Mouse (Mus musculus): ENCODE data around the gene Tada3. TPM values are rescaled to one million over a fixed set of nuclear protein-coding genes. Genes with fewer than 3 reads are reported as not detected.

Gene Tada3
- polyA plus RNA-seq, 1 experiment, result 158 TPM

DNA sequence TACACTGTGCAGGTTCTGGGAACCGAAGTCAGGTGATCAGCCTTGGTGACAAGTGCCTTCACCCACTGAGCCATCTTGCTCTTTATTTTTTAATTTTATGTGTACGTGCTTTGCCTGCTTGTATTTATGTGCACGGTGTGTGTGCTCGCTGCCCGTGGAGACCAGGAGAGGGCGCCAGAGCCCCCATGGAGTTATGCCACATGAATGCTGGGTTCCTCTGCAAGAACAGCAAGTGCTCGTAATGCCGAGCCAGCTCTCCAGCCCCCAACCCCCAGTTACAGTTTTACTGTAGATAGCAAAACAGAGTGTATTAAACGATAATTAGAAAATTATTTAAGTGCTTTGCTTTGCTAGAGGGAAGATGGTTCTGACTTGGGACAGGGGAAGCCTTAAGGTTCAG lies 29.0 kb upstream of the Tada3 start:
- no peak overlapping the region for H3K4me3 ChIP-seq (replicated peaks)
- H3K9me3 ChIP-seq, result no peaks in the 10 kb centered on the region
- H3K4me1 ChIP-seq, result peaks cover 7% of the 10 kb centered on the region; the same call in 1 of the 2 replicates
- TF ChIP-seq GATA1 (IDR thresholded peaks at IDR 0.05; ENCODE audit: borderline replicate concordance, low read length) (no peak), FLI1 (IDR thresholded peaks at IDR 0.05; ENCODE audit: low read length) (no peak)
- H3K36me3 ChIP-seq (replicated peaks; ENCODE audit: low read length), result peaks cover 100% of the 10 kb centered on the region
- H3K27me3 ChIP-seq (replicated peaks), result no peaks in the 10 kb centered on the region

DNA sequence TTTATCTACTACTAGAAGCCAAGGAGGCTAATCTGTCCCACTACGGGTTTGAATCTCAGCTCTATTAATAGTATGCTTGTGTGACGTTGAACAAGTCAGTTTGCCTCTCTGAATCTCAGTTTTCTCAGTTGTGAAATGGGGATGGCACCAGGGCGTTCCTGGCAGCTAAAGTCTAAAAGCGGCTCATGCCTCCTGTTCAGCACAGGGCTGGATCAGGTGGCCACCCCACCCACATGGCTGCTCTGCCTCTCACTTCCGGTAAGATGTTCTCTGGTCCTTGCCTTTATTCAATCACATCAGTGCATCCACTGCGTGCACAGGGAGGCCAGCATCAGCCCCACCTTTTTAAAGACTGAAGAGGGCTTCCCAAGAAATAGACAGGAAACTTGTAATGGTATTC lies 27.8 kb upstream of the Tada3 start:
- Histone ChIP-seq H3K36me3 (replicated peaks; ENCODE audit: low read length) (peaks cover 100% of the 10 kb centered on the region), H3K4me1 (peaks cover 17% of the 10 kb centered on the region), H3K9me3 (no peaks in the 10 kb centered on the region), H3K4me3 (replicated peaks) (no peak overlapping the region), H3K27me3 (replicated peaks) (no peaks in the 10 kb centered on the region)
- TF ChIP-seq GATA1 (IDR thresholded peaks at IDR 0.05; ENCODE audit: borderline replicate concordance, low read length) (no peak), FLI1 (IDR thresholded peaks at IDR 0.05; ENCODE audit: low read length) (no peak)

DNA sequence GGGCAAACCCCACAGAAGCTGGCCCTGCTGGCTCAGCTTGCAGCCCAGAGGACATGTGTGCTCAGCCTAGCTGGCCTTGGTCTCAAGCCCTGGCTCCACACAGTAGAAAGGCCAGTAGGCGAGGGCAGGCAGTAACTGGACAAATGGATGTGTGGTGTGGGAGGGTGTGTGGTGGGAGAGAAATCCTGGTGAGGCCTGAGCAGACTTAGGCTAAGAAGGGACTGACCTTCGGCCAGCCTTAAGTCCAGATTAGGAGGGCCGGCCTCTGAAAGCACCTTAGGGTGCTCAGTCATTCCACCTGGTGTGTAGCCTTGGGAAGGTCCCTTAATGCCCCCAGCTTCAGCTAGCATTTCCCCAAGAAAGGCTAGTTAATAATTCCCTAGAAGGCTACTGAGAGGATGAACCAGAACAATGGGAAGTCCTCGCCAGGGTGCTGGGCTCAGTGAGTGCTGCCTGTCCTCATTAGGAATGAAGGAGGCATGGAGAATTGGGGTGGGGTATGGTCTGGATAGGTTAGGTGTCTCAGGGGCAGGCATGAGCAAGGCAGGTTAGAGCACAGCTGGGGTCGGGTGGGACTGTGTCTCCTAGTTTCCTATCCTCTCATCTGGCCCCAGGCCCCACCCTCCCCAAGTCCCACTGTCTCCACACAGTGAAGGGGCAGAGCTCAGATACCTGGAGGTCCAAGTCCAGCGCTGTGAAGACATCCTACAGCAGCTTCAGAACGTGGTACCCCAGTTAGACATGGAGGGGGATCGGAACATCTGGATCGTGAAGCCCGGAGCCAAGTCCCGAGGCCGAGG lies 27.2 kb upstream of the Tada3 start:
- TF ChIP-seq GATA1 (IDR thresholded peaks at IDR 0.05; ENCODE audit: borderline replicate concordance, low read length), result no peak
- TF ChIP-seq FLI1 (IDR thresholded peaks at IDR 0.05; ENCODE audit: low read length), result no peak
- Histone ChIP-seq H3K4me1 (peaks cover 18% of the 10 kb centered on the region), H3K36me3 (replicated peaks; ENCODE audit: low read length) (peaks cover 100% of the 10 kb centered on the region), H3K9me3 (no peaks in the 10 kb centered on the region), H3K27me3 (replicated peaks) (no peaks in the 10 kb centered on the region), H3K4me3 (replicated peaks) (no peak overlapping the region)

GRCm38 (mm10) chr6:113402094-113402493 lies 24.4 kb upstream of the Tada3 start:
- no peak overlapping the region for H3K4me3 ChIP-seq (replicated peaks)
- H3K4me1 ChIP-seq, result peaks cover 13% of the 10 kb centered on the region
- H3K36me3 ChIP-seq (replicated peaks; ENCODE audit: low read length), result peaks cover 100% of the 10 kb centered on the region
- no peaks in the 10 kb centered on the region for H3K27me3 ChIP-seq (replicated peaks)
- H3K9me3 ChIP-seq, result no peaks in the 10 kb centered on the region
- TF ChIP-seq GATA1 (IDR thresholded peaks at IDR 0.05; ENCODE audit: borderline replicate concordance, low read length) (no peak), FLI1 (IDR thresholded peaks at IDR 0.05; ENCODE audit: low read length) (no peak)

- H3K4me1 ChIP-seq, result peaks cover 26% of the 10 kb centered on the region
- TF ChIP-seq FLI1 (IDR thresholded peaks at IDR 0.05; ENCODE audit: low read length) (no peak), GATA1 (IDR thresholded peaks at IDR 0.05; ENCODE audit: borderline replicate concordance, low read length) (no peak)
- H3K36me3 ChIP-seq (replicated peaks; ENCODE audit: low read length), result peaks cover 98% of the 10 kb centered on the region
- peaks cover 8% of the 10 kb centered on the region; the same call in 1 of the 2 replicates for H3K9me3 ChIP-seq
- H3K4me3 ChIP-seq (replicated peaks), result no peak overlapping the region
- H3K27me3 ChIP-seq (replicated peaks), result no peaks in the 10 kb centered on the region
Observed at GRCm38 (mm10) chr6:113396270-113397030, 18.8 kb upstream of the Tada3 start.

DNA sequence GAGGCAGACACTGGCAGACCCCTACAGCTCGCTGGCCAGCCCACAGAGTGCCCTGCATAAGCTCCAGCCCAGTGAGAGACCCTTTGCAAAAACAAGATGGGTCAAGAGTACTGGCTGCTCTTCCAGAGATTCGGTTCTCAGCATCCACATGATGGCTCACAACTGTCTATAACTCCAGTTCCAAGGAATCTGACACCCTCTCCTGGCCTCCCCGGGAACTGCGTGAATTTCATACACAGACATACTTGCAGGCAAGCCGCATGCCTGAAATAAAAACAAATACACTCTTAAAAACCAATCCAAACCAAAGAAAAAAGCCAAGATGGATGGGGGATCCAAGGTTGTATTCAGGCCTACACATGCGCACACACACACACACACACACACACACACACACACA lies 17.8 kb upstream of the Tada3 start:
- H3K9me3 ChIP-seq, result peaks cover 8% of the 10 kb centered on the region; the same call in 1 of the 2 replicates
- H3K36me3 ChIP-seq (replicated peaks; ENCODE audit: low read length), result peaks cover 98% of the 10 kb centered on the region
- no peak for TF ChIP-seq GATA1 (IDR thresholded peaks at IDR 0.05; ENCODE audit: borderline replicate concordance, low read length)
- no peak for TF ChIP-seq FLI1 (IDR thresholded peaks at IDR 0.05; ENCODE audit: low read length)
- H3K27me3 ChIP-seq (replicated peaks), result no peaks in the 10 kb centered on the region
- H3K4me3 ChIP-seq (replicated peaks), result no peak overlapping the region
- peaks cover 17% of the 10 kb centered on the region for H3K4me1 ChIP-seq

GRCm38 (mm10) chr6:113394811-113395210 lies 17.1 kb upstream of the Tada3 start:
- Histone ChIP-seq H3K4me1 (peaks cover 16% of the 10 kb centered on the region), H3K9me3 (peaks cover 8% of the 10 kb centered on the region; the same call in 1 of the 2 replicates), H3K27me3 (replicated peaks) (no peaks in the 10 kb centered on the region), H3K4me3 (replicated peaks) (no peak overlapping the region), H3K36me3 (replicated peaks; ENCODE audit: low read length) (peaks cover 98% of the 10 kb centered on the region)
- TF ChIP-seq GATA1 (IDR thresholded peaks at IDR 0.05; ENCODE audit: borderline replicate concordance, low read length) (no peak), FLI1 (IDR thresholded peaks at IDR 0.05; ENCODE audit: low read length) (no peak)

DNA sequence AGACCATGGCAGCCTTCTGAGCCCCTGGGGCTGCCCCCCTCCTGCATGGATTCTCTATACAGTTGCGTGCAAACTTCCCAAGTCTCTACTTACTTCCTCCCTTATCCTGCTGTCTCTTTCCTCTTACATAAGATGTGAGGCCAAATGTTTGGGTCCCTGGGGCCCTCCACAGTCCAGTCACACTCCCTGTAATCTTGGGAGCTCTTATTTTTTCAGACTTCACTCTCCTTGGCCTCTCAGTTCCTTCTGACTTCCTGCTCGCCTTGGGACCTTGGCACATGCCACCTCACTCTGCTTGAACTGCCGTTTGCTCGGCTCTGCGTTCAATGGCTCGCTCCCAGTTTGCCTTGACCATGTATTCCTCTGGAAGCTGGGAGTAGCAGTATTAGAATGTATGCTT lies 16.3 kb upstream of the Tada3 start:
- Histone ChIP-seq H3K27me3 (replicated peaks) (no peaks in the 10 kb centered on the region), H3K4me3 (replicated peaks) (no peak overlapping the region), H3K4me1 (peaks cover 20% of the 10 kb centered on the region), H3K36me3 (replicated peaks; ENCODE audit: low read length) (peaks cover 98% of the 10 kb centered on the region), H3K9me3 (peaks cover 8% of the 10 kb centered on the region; the same call in 1 of the 2 replicates)
- TF ChIP-seq GATA1 (IDR thresholded peaks at IDR 0.05; ENCODE audit: borderline replicate concordance, low read length), result no peak
- no peak for TF ChIP-seq FLI1 (IDR thresholded peaks at IDR 0.05; ENCODE audit: low read length)

- no peaks in the 10 kb centered on the region for H3K27me3 ChIP-seq (replicated peaks)
- H3K4me1 ChIP-seq, result peaks cover 20% of the 10 kb centered on the region
- peaks cover 98% of the 10 kb centered on the region for H3K36me3 ChIP-seq (replicated peaks; ENCODE audit: low read length)
- no peak overlapping the region for H3K4me3 ChIP-seq (replicated peaks)
- TF ChIP-seq GATA1 (IDR thresholded peaks at IDR 0.05; ENCODE audit: borderline replicate concordance, low read length) (no peak), FLI1 (IDR thresholded peaks at IDR 0.05; ENCODE audit: low read length) (no peak)
- peaks cover 8% of the 10 kb centered on the region; the same call in 1 of the 2 replicates for H3K9me3 ChIP-seq
Observed at GRCm38 (mm10) chr6:113392387-113393071, 14.8 kb upstream of the Tada3 start.
